Mouse (Mus musculus) liver (tissue): ENCODE data around the gene Il33.
"Not testable (repeated sequence)": the region's sequence is repeated elsewhere in the genome, so short reads cannot be mapped to it uniquely, and the experiment has no call there.

Experiments
- DNase-seq: peaks from one replicate; pipeline ENCODE4 v3.0.0-alpha.2; 2020; ENCODE audit warnings: mixed read lengths

The Il33 gene

GRCm38 (mm10) chr19:29941208-29941607 lies 16.3 kb downstream of the Il33 start:
- DNase-seq, result no peak

GRCm38 (mm10) chr19:29942358-29942757 lies 17.4 kb downstream of the Il33 start:
- no peak for DNase-seq

- no peak for DNase-seq
These were observed 19.5 kb downstream of the Il33 start for GRCm38 (mm10) chr19:29944426-29944825.

- not testable (repeated sequence) for DNase-seq
These were observed 20.0 kb downstream of the Il33 start for GRCm38 (mm10) chr19:29944935-29945334.

GRCm38 (mm10) chr19:29945557-29946422 lies 20.9 kb downstream of the Il33 start:
- DNase-seq, result no peak

GRCm38 (mm10) chr19:29946423-29946716 lies 21.5 kb downstream of the Il33 start:
- DNase-seq, result no peak

GRCm38 (mm10) chr19:29947056-29947455 lies 22.1 kb downstream of the Il33 start:
- no peak for DNase-seq

GRCm38 (mm10) chr19:29947891-29948801 lies 23.2 kb downstream of the Il33 start:
- peak; percentile 51 for DNase-seq

GRCm38 (mm10) chr19:29952538-29952937 lies 27.6 kb downstream of the Il33 start:
- no peak for DNase-seq

- DNase-seq, result no peak
These were observed 28.9 kb downstream of the Il33 start for GRCm38 (mm10) chr19:29953833-29954232.

- DNase-seq, result no peak
These were observed 30.5 kb downstream of the Il33 start for GRCm38 (mm10) chr19:29955454-29955853.

GRCm38 (mm10) chr19:29960906-29961305 lies 36.0 kb downstream of the Il33 start:
- no peak for DNase-seq

GRCm38 (mm10) chr19:29961842-29962241 lies 36.9 kb downstream of the Il33 start:
- DNase-seq, result no peak

GRCm38 (mm10) chr19:29963598-29964092 lies 38.7 kb downstream of the Il33 start:
- no peak for DNase-seq

- DNase-seq, result no peak
These were observed 43.0 kb downstream of the Il33 start for GRCm38 (mm10) chr19:29967960-29968359.

GRCm38 (mm10) chr19:29973396-29973795 lies 48.5 kb downstream of the Il33 start:
- no peak for DNase-seq

GRCm38 (mm10) chr19:29978847-29979246 lies 53.9 kb downstream of the Il33 start:
- no peak for DNase-seq

GRCm38 (mm10) chr19:29979452-29980089 lies 54.7 kb downstream of the Il33 start:
- DNase-seq, result no peak

GRCm38 (mm10) chr19:29984208-29985005 lies 59.5 kb downstream of the Il33 start:
- DNase-seq, result no peak

- no peak for DNase-seq
These were observed 61.7 kb downstream of the Il33 start for GRCm38 (mm10) chr19:29986464-29987091.
